Mouse (Mus musculus) adrenal gland, adult 8-10 months (tissue): ENCODE results near the gene Susd5. TPM values are rescaled to one million over a fixed set of nuclear protein-coding genes. Genes with fewer than 3 reads are reported as not detected.

Experiments used
- DNase-seq: peaks from one replicate; pipeline ENCODE4 v3.0.0; 2022
- total RNA-seq, 4 experiments: library from RNA; stranded (reverse); gene quantifications; 2 replicates each; pipeline ENCODE4 v1.2.4; 2022

Gene Susd5
- under 1 TPM; 0.12 to 0.30 (median 0.14) TPM for total RNA-seq

- no peak for DNase-seq
Observed at GRCm38 (mm10) chr9:114057090-114057796, at the start of gene Susd5. Gene Susd5, plus strand, starts transcription at chr9:114057140.

- DNase-seq = no peak
Observed at GRCm38 (mm10) chr9:114007850-114008350, 49.0 kb upstream of the Susd5 start.

- DNase-seq = no peak
Observed at GRCm38 (mm10) chr9:114009526-114009925, 47.4 kb upstream of the Susd5 start.

- no peak for DNase-seq
Observed at GRCm38 (mm10) chr9:114011203-114011602, 45.7 kb upstream of the Susd5 start.

- DNase-seq = no peak
Observed at GRCm38 (mm10) chr9:114014034-114014433, 42.9 kb upstream of the Susd5 start.

DNA sequence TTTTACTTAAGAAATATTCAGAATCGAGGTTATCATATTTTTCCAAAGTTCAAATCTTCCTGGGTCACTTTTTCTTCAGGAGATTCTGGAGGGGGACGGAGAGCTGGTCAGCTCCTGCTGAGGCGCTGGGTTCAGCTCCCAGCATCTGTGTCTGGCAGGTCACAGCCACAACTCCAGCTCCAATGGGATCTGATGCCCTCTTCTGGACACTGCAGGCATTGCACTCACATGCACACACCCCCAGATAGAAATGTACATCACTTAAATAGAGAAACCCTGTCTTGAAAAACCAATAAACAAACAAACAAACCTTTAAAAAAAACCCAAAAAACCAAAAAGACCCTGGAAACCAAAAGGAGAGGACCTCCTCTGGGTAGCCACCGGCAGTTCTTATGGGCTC lies 41.2 kb upstream of the Susd5 start:
- DNase-seq = no peak

DNA sequence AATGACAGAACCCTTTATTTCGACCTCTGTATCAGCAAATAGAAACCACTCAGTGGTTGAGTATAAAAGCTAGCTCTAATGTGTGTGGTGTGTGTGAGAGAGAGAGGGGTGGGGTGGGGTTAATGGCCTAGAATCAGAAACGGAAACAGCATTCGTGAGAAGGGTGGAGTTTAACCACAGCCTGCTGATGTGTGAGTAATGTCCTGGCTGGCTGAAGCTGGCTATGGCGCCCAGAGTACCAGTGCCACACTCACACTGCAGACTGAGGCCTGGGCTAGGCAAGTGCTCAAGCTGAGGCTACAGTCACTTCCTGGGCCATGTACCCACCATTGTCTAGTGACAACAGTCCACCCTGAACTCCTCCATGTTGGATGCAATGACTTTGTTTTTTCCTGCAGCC lies 40.5 kb upstream of the Susd5 start:
- no peak for DNase-seq

GRCm38 (mm10) chr9:114019012-114019762 lies 37.8 kb upstream of the Susd5 start:
- DNase-seq = no peak

DNA sequence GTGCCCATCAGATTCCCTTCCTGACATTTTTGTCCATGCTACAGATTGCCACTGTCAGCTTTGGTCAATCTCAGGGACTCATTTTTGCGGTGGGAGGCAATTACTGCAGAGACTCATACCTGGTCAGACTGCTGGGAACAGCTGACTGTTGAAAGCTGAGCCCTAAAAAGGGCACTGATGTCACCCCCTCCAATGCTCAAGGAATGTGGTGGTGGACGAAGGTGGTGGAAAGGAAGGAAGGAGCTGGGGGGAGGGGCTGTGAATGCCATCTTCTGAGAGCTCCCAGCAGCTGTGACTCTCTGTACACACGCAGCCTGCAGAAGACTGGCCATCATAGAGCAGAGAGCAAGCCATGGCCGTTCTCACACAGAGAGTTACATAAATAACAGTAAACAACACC lies 34.8 kb upstream of the Susd5 start:
- no peak for DNase-seq

- DNase-seq = no peak
Observed at GRCm38 (mm10) chr9:114025182-114025581, 31.8 kb upstream of the Susd5 start.

GRCm38 (mm10) chr9:114025846-114026245 lies 31.1 kb upstream of the Susd5 start:
- DNase-seq = no peak

GRCm38 (mm10) chr9:114026261-114026934 lies 30.5 kb upstream of the Susd5 start:
- DNase-seq = peak; percentile 18

GRCm38 (mm10) chr9:114040945-114041344 lies 16.0 kb upstream of the Susd5 start:
- DNase-seq = no peak

DNA sequence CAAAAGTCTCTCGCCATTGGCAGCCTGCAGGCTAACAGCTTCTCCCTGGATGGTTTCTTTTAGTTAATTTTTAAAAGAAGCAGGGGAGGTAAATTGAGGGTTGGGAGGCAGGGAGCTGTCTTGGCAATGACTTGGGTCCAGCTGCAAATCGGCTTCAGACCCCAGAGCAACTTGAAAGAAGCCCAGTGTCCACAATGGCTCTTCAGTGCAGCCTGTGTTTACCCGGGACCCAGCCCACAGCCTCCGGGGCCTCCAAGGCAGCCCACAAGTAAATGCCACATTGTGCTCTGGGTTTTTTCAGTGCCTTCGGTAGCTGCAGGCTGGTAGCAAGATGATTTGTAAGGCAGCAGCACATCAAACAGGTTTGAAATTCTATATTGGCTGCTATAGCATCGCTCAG lies 14.4 kb upstream of the Susd5 start:
- no peak for DNase-seq

- DNase-seq = no peak
Observed at GRCm38 (mm10) chr9:114044446-114044845, 12.5 kb upstream of the Susd5 start.

GRCm38 (mm10) chr9:114046028-114046427 lies 10.9 kb upstream of the Susd5 start, which contains the start of gene Fbxl2:
Gene Fbxl2, minus strand, starts transcription at chr9:114046191.
- DNase-seq = no peak

DNA sequence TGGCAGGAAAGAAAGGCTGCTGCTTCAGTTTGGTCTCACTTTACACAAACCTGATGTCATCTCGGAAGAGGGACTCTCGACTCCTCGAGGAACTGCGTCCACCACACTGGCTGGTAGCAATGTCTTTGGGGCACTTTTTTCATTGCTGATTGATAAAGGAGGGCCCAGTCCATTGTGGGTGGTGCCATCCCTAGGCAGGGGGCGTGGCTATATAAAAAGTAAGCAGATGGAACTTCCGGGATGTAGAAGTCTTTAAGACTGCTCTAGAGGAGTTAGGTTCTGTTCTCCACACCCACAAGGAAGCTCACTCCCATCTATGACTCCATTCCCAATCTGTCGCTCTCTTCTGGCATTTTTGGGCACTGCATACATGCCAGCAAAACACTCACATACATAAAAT lies 10.3 kb upstream of the Susd5 start:
- no peak for DNase-seq

GRCm38 (mm10) chr9:114050106-114050505 lies 6.8 kb upstream of the Susd5 start:
- no peak for DNase-seq

DNA sequence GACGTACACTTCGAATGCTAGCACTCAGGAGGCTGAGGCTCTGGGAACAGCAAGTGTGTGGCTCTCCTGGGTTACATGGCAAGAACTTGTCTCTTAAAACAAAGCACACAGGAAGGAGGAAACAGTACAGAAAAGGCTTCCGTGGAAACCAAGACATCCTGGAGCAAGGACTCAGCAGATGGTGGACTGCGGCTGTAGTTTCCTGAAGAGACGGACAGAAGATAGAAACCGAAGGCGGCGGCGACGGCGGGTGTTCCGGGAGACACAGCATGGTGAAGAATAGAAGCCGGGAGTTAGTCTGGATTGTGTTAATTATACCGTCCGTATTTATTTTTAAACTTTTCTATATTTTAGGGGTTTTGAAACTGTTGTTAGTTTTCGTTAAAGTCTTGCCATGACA lies 6.2 kb upstream of the Susd5 start:
- no peak for DNase-seq

- DNase-seq = no peak
Observed at GRCm38 (mm10) chr9:114052031-114052430, 4.9 kb upstream of the Susd5 start.

GRCm38 (mm10) chr9:114052866-114053265 lies 4.1 kb upstream of the Susd5 start:
- no peak for DNase-seq

- no peak for DNase-seq
Observed at GRCm38 (mm10) chr9:114068494-114069053, 11.6 kb downstream of the Susd5 start.

DNA sequence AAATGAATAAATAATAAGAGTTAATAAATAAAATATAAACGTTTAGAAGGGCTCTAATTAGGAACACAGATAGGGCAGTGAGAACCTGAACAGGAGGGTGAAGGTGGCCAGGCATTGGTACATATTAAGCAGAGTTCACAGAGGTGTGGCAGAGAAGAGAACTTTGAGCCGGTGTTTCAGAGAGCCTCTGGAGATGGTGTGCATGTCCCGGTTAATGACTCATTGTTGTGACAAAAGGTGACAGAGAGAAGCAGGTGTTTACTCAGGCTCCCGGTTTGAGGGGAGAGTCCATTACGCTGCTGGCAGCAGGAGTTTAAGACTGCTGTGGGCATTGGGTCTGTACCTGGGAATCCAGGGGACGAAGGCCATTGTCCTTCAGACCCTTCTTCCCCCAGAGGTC lies 12.4 kb downstream of the Susd5 start:
- no peak for DNase-seq
